Mouse (Mus musculus) cerebellum, postnatal 36 days (tissue): ENCODE data around the gene Tbc1d7.
A peak's percentile ranks its signal among the peaks of the same experiment; 100 is the strongest.

Source experiments
- DNase-seq, 2 experiments: peaks; one replicate each; pipeline ENCODE4 v3.0.0; 2021 to 2022; ENCODE audit warnings: mixed read lengths in 2 of 2

Gene Tbc1d7

GRCm38 (mm10) chr13:43171020-43171710 is at the start of gene Tbc1d7:
Gene Tbc1d7, minus strand, starts transcription at chr13:43171501.
- DNase-seq, result peak; percentile 99 to 100

GRCm38 (mm10) chr13:43220635-43221034 is 49.3 kb upstream of the Tbc1d7 start:
- peak; percentile 33 to 49 for DNase-seq

DNA sequence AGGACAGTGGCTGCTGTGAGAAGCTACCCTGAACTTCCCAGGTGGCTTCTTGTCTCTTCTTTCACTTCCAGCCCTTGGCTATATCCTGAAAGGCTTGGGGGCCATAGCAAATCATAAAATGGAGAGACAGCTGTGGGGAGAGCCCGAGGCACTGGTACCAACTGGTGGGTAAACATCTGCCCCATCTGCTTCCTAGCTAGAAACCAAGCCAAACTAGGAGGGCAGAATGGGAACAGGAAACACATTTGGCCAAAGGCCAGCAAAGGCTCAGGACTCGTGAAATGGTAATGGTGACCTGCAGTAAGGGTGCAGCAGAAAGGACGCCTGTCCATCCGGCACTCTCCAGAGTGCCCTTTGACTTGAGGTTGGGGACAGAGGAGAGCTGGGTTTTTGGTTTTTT is 47.5 kb upstream of the Tbc1d7 start:
- no peak for DNase-seq

GRCm38 (mm10) chr13:43218284-43218683 is 47.0 kb upstream of the Tbc1d7 start:
- DNase-seq, result no peak

GRCm38 (mm10) chr13:43217686-43218085 is 46.4 kb upstream of the Tbc1d7 start:
- DNase-seq, result no peak

- DNase-seq, result no peak
Observed at GRCm38 (mm10) chr13:43217059-43217458, 45.8 kb upstream of the Tbc1d7 start.

GRCm38 (mm10) chr13:43215994-43216706 is 44.8 kb upstream of the Tbc1d7 start:
- DNase-seq, result no peak

- no peak for DNase-seq
Observed at GRCm38 (mm10) chr13:43215144-43215993, 44.1 kb upstream of the Tbc1d7 start.

DNA sequence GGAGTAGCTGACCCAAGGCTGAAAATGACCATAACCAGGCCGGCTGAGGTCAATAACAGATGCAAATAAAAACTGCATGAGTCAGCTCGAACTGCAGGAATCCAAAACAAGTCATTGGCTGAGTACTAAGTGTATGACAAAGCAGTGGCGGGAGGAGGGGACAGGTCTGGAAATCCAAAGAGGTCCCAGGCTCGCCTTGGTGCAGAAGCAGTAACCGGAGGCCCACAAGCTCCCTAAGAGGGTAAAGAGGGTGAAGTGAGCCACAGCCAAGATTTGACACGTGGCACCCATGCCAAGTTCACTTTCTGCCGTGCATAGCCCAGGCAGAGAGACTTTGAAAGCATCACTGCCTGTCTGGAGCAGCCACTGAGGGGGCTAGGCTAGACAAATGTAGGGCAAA is 41.0 kb upstream of the Tbc1d7 start:
- no peak for DNase-seq

DNA sequence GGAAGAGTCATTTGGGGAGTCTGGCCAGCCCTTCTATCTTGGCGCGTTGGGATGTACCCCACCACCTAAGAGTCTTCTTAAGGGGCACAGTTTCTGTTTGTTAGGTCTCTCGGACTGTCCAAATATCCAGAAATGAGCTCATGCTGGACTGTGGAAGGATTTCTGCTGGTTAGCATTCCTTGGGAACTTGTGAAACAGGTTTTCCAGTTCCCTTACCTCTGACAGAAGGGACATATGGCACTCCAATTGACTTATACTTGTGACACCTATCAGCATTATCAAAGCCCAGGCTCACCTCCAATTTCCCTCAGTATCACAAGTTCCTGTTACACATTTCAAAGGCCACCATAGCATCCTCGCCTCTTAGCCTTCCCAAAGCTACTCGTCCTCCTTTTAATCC is 39.7 kb upstream of the Tbc1d7 start:
- DNase-seq, result no peak

DNA sequence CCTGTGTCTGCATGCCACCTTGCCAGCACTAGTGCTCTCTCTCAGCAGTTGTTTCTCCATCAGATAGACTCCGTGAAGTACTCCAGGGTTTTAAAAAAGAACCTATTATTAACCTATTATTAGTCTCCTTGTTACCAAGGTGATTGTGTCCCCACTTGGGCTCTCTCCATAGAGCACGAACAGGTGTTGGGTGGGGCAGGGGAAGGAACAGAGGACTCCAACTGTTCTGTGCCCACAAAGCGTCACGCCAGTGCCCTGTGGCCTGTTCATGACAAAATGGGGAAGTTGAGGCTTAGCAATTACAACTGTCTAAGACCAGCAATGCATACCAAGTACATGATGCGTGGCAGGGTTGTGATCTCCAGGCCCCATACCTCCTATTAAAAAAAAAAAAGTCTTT is 38.3 kb upstream of the Tbc1d7 start:
- no peak for DNase-seq

DNA sequence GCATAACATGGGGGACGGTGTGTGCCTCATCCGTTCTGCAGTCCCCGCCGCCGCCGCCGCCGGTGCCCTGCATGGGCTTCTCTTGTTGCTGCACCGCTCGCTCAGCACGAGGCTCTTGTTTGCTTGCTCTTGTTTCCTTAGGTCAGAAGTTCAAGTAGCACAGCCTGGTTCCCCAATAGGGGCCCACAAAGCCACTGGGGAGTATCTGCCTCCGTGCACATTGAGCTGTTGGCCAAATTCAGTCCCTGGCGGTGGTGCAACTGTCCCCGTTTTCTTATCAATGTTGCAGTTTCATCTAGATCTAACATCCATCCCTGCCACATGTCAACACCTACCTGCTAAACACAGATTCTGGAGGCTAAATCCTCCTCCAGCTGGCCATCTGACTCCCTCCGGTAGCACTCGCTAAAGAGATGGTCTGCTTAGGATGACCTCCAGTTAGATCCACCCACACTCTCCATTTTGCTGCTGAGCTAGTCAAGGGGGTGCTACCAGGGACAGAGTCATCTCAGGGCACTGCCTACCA is 37.7 kb upstream of the Tbc1d7 start:
- DNase-seq, result no peak

GRCm38 (mm10) chr13:43206118-43206683 is 34.9 kb upstream of the Tbc1d7 start:
- DNase-seq, result no peak

DNA sequence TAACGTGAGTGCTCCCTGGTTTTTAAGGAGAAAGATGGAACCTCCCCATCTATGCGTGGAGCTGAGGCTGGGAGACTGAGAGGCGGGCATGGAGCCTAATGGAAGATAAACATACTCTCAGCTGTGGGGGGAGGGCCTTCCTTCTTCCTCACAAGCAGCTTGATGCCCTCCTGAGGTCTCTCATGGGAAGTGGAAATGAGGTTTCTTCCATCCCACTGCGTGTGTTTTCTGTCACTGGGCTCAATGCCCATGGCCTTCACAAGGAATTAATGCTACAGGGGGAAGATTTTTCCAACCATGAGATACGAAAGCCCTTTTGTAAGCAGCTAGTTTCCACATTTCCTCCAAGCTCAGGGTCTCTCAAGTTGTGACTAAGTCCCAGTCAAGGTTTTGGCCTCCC is 32.3 kb upstream of the Tbc1d7 start:
- peak; percentile 63 to 65 for DNase-seq

- DNase-seq, result peak in 1 of 2 experiments; percentile 28
Observed at GRCm38 (mm10) chr13:43203234-43203633, 31.9 kb upstream of the Tbc1d7 start.

DNA sequence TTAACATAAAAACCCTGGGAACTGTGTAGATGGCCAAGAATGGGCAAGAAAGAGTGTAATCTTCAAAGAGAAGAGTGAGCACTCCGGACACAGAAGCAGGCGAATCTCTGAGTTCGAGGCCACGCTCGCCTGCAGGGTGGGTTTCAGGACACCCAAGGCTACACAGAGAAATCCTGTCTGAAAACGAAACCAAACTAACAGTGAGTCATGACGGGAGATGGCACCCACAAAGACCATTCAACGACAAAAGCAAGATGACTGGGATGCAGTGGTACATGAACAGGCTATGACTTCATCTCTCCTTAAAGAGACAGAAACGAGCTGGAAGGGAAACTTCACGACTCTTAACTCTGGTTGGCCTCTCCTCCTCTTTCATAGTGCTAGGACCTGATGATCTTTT is 31.1 kb upstream of the Tbc1d7 start:
- no peak for DNase-seq

GRCm38 (mm10) chr13:43201033-43201432 is 29.7 kb upstream of the Tbc1d7 start:
- DNase-seq, result peak; percentile 60 to 70

DNA sequence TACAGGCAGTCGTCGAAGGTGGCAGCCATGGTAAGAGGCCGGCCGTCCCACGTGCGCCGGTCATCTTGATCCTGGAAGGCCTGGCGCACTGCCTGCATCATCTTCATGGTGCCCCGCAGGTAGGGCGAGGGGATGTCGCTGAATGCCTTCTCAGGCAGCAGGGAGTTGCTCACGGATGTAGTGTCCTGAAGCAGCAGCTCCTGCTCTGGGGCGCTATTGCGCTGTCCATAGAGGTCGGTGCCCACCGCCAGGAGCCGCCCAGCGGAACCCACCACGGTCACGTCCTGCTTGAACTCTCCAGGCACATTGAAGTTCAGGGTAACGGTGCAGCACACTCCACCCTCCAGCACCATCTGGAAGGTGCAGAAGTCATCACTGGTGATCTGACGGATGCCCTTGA is 29.2 kb upstream of the Tbc1d7 start:
- peak in 1 of 2 experiments; percentile 28 for DNase-seq

DNA sequence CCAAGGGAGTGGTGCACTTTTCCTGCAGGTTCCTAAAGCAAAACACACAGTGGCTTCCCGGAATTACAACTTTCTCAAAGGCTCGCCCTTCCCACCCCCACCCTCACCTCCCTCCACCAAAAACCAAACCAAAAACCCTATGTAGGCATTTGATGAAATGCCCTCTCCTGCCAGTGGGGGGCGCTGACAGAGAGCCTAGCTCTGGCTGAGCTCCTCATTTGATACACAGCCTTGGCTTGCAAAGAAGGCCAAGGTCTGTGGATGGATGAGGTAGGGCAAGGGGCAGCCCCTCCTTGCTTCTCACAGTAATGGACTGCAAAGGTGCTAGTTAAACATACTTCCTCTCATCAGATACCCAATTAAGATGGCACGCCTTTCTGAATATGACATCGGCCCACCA is 28.4 kb upstream of the Tbc1d7 start:
- peak; percentile 65 to 68 for DNase-seq

DNA sequence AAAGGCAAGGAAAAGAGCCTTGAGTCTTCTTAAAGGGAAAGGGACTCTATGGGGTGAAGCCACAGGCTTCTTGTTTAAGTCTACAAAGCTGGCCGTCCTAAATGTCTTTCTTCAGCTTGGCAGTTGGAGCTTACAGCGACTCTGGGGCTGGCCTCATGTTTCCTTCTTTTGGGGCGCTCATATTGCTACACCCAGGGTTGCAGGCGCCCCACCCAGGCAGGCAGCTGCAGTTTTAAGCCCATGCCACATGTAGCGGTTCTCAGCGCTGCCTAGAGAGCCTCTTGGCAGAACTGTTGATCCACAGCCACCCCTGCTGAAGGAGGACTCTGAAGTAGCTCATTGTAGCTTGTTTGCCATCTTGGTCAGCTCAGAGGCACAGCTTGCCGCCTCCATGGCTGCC is 28.0 kb upstream of the Tbc1d7 start:
- no peak for DNase-seq

GRCm38 (mm10) chr13:43197187-43197586 is 25.9 kb upstream of the Tbc1d7 start:
- DNase-seq, result no peak

DNA sequence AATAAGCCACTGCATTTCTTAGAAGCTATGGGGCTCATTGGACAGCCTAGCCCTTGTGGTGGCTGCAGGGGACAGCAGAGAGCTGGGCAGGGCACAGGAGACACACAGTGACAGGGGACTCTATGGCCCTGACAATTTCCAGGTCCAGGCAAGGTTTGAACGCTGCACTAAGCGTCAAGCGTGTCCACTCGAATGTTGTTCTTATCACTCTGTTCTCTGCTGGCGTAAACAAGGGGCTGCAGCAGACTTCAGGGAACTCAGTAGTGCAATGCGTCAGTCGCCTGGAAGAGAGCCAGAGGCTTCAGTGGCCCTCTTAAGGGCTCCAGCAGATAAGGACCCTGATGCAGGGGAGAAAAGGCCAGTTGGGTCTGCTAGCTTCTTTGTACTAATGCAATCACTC is 24.7 kb upstream of the Tbc1d7 start:
- DNase-seq, result no peak

DNA sequence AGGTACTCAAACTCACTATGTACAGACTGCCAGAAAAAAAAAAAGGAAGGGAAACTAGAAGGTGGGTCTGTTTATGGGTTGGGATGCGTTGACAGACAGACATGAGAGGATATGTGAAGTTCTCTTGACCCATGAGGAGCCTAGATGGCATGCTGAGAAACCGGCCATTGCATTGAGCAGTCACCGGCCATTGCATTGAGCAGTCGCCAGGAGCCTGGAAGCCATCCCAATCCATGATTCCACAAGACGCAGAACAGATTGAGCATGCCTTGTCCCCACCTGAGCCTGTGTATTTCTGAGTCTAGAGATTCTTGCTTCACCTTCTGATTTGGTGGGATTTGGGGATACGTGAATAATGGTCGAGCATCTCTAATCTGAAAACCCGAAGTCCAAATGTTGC is 22.6 kb upstream of the Tbc1d7 start:
- peak; percentile 60 to 63 for DNase-seq
